Mouse (Mus musculus) C2C12 (cell line): ENCODE measurements around the gene Rab6a.

Experiments
- CEBPB ChIP-seq: IDR thresholded peaks from one replicate; pipeline ENCODE4 v1.6.1; 2011; ENCODE audit warnings: low read depth, mild to moderate bottlenecking, control low read depth, moderate library complexity
- CTCF ChIP-seq: IDR thresholded peaks from one replicate; pipeline ENCODE4 v1.5.1; 2011; ENCODE audit not compliant: control insufficient read depth, insufficient read depth, insufficient read length
- FOSL1 ChIP-seq: IDR thresholded peaks from one replicate; pipeline ENCODE4 v1.8.0; 2011; ENCODE audit warnings: mild to moderate bottlenecking, low read length; ENCODE audit not compliant: poor library complexity, insufficient read depth, severe bottlenecking
- MAX ChIP-seq: IDR thresholded peaks from one replicate; pipeline ENCODE4 v1.6.1; 2011; ENCODE audit warnings: mild to moderate bottlenecking, control low read depth
- MYOG ChIP-seq: IDR thresholded peaks from one replicate; pipeline ENCODE4 v1.6.1; 2011; ENCODE audit not compliant: control insufficient read depth, insufficient read length; ENCODE audit errors: extremely low read depth
- USF1 ChIP-seq: IDR thresholded peaks from one replicate; pipeline ENCODE4 v1.6.1; 2011; ENCODE audit warnings: low read depth, mild to moderate bottlenecking, control low read depth, moderate library complexity

DNA sequence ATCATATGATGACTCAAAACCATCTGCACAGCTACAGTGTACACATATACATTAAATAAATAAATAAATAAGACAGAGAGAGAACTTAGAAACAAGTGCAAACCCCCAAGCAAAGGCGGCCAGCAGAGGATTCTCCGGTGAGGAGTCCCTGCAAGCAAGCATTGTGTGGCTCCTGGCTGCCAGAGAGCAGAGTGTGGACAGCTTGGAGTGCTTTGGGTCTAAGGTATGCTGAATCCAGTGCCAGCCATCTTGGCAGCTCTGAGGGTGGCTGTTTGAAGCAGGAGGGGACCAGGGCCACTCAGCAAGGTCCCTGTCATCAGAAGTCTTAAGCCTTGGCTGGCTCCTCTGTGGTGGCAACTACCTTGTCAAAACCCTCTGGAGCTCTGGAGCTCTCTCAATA is 67.7 kb downstream of the Rab6a start:
- TF ChIP-seq CTCF (no peak), MAX (no peak), FOSL1 (no peak), MYOG (no peak), CEBPB (no peak), USF1 (no peak)
